Mouse (Mus musculus) common myeloid progenitor, adult 5-6 weeks (primary cell): Measurements from ENCODE around the gene Tppp3. TPM values are rescaled to one million over a fixed set of nuclear protein-coding genes. Genes with fewer than 3 reads are reported as not detected.

Experiments used
- ATAC-seq: replicated peaks from 2 replicates; pipeline ENCODE4 v1.8.0; 2016; ENCODE audit warnings: low read depth, mild to moderate bottlenecking, moderate TSS enrichment, inconsistent platforms; ENCODE audit not compliant: poor library complexity, severe bottlenecking
- total RNA-seq: library from RNA; stranded (forward); fragments of 200-1000, 187-1606 nt; gene quantifications from 2 replicates; pipeline ENCODE4 v1.2.3, GENCODE M21; 2017

Tppp3 gene
- total RNA-seq, 1 experiment from 2014 or later = not detected

DNA sequence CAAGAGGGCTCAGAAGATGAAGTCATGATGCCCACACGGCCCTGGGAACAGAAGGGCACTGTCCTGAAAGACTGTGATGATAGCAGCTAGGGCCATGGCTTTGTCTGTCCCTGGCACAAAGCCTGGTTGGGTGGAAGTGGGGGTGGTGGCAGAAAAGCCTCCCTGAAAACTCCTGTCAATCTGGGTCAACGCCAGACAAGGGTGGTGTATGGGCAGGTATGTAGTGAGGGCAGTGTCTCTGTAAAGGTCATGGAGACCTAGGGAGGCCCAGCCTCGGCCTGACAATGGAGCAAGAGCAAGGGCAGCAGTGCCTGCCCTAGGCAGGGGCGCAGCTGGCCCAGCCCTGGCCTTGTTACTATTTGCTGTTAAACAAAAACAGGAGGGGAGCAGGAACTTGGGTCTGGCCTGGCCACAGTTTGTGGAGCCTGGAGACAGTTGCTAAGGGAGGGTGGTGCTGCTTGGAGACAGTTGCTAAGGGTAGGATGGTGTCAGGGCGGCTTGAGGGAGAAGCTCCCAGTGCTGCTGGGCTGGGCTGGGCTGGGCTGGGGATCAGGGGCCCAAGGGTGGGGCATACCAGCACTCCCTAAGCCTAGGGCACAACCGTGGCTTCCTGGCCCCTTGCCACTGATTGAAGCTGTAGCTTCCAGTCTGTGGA lies 2.2 kb downstream of the Tppp3 start:
- no peak for ATAC-seq

- no peak for ATAC-seq
Observed at GRCm38 (mm10) chr8:105468002-105468720, 3.2 kb downstream of the Tppp3 start.

- no peak for ATAC-seq
Observed at GRCm38 (mm10) chr8:105467396-105467985, 3.8 kb downstream of the Tppp3 start.

- no peak for ATAC-seq
Observed at GRCm38 (mm10) chr8:105466700-105467291, 4.5 kb downstream of the Tppp3 start.

- no peak for ATAC-seq
Observed at GRCm38 (mm10) chr8:105466246-105466645, 5.1 kb downstream of the Tppp3 start.

DNA sequence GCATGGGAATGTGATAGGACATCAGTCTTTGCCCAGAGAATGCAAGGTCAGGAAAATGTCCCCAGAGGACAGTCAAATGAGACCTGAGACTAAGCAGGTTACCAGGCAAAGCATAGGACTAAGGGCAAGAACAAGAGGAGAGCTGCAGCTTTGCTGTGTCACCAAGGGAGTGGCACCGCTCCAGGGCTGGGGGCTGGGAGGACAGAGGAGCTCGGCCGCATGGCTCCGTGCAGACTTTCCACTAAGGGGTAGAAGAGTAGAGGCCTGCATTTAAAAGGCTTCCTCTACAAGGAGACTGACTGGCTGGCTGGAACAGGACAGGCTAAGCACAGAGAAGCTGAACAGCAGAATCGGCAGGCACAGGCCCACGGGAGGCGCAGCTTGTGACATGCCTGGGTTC lies 6.7 kb downstream of the Tppp3 start:
- ATAC-seq = peak; percentile 72

DNA sequence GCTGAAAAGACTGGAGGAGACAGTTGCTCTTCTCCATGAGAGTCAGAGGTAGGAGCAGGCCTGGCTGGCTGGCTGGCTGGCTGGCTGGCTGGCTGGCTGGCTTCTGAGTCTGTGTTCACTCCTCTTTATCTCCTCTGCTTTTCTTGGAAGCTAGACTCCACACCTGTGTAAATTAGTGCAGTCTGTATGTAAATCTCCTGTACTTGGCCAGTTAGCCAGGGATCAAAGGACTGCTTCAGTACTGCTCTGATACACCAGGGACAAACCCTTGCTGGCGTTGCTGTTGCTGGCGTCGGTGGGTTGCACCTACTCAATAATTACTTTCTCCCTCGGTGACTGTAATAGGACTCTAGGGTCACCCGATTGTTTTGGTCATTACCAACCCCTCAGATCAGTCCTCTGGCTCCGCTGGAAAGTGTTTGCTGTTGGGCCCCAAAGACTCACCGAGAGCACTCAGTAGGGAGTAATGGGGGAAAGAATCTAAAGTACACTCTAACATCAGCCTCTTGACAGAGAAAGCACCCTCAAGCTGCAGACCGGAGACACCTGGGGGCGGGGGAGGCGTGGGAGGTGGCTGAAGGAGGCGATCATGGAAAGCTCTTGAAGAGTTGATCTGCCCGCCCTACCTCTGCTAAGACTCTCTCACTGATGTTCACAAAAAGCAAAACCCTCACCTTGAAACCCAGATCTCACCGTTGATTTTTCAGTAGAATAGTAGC lies 10.1 kb downstream of the Tppp3 start:
- no peak for ATAC-seq

DNA sequence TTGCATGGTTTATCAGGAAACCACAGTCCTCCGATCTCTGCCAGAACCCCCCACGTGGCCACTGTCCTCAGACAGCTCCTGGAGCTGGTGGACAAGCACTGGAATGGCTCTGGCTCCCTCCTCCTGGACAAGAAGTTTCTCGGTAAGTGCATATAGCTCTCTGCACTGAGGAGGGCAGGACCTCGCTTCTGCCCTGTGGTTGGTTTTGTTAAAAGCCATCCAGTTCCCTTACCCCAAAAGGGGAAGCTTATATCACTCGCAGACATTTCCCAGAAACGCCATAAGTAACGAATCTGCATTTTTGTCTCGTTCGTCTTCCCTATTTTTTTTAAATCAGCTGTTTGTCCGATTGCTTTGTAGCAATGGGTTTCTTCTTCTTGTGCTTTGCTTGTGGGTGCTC lies 16.1 kb downstream of the Tppp3 start:
- peak; percentile 89 for ATAC-seq

DNA sequence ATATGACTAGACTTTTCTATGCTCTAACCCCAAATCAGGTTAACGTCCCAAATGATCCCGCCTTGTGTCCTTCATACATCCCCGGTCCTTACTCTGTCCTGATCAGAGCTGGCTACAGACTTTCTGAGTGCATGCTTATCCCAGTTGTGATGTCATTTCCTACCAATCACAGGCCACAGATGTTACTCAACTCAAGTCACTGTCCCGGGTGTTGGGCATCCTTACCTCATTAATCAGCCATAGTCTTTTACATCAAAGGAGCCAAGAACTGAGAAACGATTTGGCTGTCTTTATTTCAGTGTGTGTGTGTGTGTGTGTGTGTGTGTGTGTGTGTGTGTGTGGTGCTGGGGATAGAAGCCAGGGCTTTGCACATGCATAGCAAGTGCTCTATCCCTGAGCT lies 17.2 kb downstream of the Tppp3 start:
- 0 out of 2 replicates have a peak, but pooled peaks have one; percentile 34 for ATAC-seq

DNA sequence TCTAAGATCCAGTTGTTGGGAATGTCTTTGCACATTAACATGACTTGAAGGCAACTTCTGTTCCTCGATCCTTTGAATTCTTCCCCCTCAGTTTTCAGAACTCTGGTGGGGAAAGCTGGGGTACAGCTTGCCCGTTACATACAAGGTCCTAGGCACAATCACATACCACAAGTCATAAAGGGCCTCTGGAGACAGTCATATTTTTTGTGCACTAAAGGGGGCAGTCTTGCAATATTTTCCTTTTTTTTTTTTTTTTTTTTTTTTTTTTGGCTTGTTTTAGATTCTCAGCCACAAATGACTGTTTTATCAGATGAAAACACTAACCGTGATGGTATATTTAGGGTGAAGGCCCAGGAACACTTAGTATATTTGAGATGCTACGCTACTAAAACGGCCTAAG lies 18.0 kb downstream of the Tppp3 start:
- ATAC-seq = peak; percentile 53

GRCm38 (mm10) chr8:105451903-105452603 lies 19.3 kb downstream of the Tppp3 start:
- ATAC-seq = no peak

DNA sequence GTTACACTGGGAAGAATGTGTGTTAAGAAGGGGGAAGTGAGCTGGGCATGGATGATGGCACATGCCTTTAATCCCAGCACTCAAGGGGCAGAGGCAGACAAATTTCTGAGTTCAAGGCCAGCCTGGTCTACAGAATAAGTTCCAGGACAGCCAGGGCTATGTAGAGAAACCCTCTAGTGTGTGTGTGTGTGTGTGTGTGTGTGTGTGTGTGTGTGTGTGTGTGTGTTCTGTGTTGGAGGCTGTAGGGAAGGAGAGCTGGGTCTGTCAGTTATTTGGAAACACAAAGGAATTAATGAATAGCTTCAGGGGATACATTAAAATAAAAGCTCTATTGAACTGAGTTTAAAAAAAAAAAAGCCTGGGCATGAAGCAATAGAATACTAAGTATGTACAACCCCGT lies 20.3 kb downstream of the Tppp3 start:
- no peak for ATAC-seq

- ATAC-seq = no peak
Observed at GRCm38 (mm10) chr8:105448596-105448995, 22.7 kb downstream of the Tppp3 start.

DNA sequence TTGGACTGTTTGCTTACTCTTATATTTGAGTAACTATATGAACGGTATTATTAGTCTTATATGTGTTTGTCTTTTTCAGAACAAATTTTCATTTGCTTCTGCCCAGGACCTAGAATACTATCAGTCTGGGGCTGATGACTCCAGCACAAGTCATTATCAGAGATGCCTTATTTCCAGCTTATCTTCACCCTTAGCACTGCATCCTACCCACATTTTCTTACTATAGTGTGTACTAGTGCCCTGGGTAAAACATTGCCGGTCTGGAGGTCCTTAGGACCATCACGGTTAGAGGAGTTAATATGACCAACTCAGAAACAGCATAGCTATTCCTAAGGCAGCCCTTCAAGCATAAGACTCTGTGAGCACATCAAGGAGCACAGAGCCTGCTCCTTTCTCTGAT lies 23.1 kb downstream of the Tppp3 start:
- ATAC-seq = no peak

- ATAC-seq = no peak
Observed at GRCm38 (mm10) chr8:105446127-105446552, 25.2 kb downstream of the Tppp3 start.

GRCm38 (mm10) chr8:105445296-105446126 lies 25.8 kb downstream of the Tppp3 start:
- ATAC-seq = no peak

DNA sequence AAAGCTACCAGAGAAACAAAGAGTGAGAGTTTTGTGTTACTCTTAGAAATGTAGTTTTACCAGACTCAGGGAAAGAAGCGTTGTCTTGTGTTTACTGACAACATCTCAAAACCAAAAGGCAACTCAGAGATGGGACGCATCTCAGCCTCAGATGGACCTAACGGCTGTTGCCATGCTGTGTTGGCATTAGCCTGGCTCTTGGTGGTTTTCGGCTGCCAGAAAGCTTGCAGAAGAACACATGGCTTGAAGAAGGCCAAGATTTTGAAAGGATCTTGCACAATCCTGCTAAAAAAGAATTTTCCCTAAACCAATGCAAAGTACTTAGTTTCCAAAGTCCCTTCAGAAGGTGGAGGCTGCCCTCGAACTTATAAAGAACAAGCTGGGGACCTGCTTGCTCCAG lies 28.7 kb downstream of the Tppp3 start:
- no peak for ATAC-seq

DNA sequence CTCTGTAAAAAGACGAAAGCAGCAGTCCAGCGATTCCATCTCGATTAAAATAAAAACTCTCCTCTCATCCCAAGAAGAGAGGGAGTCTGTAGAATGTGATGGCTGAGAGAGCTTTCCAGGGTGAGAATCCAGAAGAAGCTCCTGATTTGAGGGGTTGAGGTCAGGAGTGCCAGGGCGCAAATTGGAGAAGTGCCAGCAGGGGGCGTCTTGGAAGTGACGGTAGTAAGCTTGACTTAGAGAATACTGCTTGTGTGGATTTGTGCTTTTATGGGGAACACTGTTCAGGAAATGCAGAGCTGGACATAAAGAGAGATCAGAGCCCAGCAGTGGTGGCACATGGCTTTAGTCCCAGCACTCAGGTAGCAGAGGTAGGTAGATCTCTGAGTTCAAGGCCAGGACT lies 29.9 kb downstream of the Tppp3 start:
- ATAC-seq = peak; percentile 68

- peak; percentile 76 for ATAC-seq
Observed at GRCm38 (mm10) chr8:105438865-105439264, 32.5 kb downstream of the Tppp3 start.
